Mouse (Mus musculus) G1E (cell line): ENCODE results near the gene Kank3.

Experiments
- CTCF ChIP-seq: IDR thresholded peaks from 2 replicates; pipeline ENCODE4 v1.5.1; 2012; ENCODE audit warnings: low read depth, low read length, inconsistent platforms, mixed read lengths
- GATA1 ChIP-seq: IDR thresholded peaks from 2 replicates; pipeline ENCODE4 v1.6.1; 2012; ENCODE audit warnings: borderline replicate concordance, low read length, inconsistent platforms, mixed read lengths
- GATA2 ChIP-seq: IDR thresholded peaks from 2 replicates; pipeline ENCODE4 v1.6.1; 2012; ENCODE audit warnings: low read depth, low read length, inconsistent platforms, borderline replicate concordance
- POLR2AphosphoS5 ChIP-seq: IDR thresholded peaks from 2 replicates; pipeline ENCODE4 v1.6.1; 2012; ENCODE audit warnings: low read depth, low read length, inconsistent platforms; ENCODE audit not compliant: insufficient replicate concordance
- TAL1 ChIP-seq: conservative IDR thresholded peaks from 2 replicates; pipeline ENCODE4 v1.6.1; 2012; ENCODE audit warnings: low read depth, low read length, inconsistent platforms, mixed read lengths

GRCm38 (mm10) chr17:33779271-33779966 lies 30.9 kb upstream of the Kank3 start:
- no peak for TF ChIP-seq CTCF
- TF ChIP-seq GATA2 = no peak
- TF ChIP-seq POLR2AphosphoS5 = no peak
- TF ChIP-seq GATA1 = no peak
- TF ChIP-seq TAL1 = no peak
